Mouse (Mus musculus) heart, postnatal 25 days (tissue): ENCODE measurements around the gene Tnfrsf13b. TPM values are rescaled to one million over a fixed set of nuclear protein-coding genes. Genes with fewer than 3 reads are reported as not detected.
"Not testable (repeated sequence)": the region's sequence is repeated elsewhere in the genome, so short reads cannot be mapped to it uniquely, and the experiment has no call there.

Experiments used
- DNase-seq: peaks from one replicate; pipeline ENCODE4 v3.0.0; 2022; ENCODE audit warnings: low spot score
- intact Hi-C: fragments of 180-260 bp; cut with DNase I; formaldehyde crosslinking; loops from one replicate; pipeline ENCODE4 v1.15.1; 2025
- total RNA-seq, 2 experiments: library from RNA; stranded (reverse); gene quantifications; 2 replicates each; pipeline ENCODE4 v1.2.3; 2021

The Tnfrsf13b gene
- total RNA-seq, 2 experiments from 2014 or later: 0.44 to 1.0 TPM

DNA sequence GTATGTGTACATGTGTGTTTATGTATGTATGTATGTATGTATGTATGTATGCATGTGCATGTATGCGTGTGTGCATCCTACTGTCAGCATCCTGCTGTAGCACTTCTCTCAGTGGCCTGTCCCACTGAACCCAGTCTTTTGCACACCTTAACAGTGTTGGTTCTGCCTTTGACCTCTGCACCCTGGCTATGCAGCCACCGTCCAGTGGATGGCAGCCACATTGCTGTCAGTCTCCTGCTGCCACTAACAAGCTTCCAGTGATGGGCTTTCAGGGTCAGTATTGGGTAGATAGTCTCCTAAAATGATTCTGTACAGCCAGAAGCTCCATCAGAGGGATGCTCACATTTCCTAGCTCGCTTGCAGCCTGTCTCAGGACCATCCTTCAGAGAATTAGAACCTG lies 2.7 kb upstream of the Tnfrsf13b start:
- no peak for DNase-seq
- intact Hi-C loops: no loop called here

DNA sequence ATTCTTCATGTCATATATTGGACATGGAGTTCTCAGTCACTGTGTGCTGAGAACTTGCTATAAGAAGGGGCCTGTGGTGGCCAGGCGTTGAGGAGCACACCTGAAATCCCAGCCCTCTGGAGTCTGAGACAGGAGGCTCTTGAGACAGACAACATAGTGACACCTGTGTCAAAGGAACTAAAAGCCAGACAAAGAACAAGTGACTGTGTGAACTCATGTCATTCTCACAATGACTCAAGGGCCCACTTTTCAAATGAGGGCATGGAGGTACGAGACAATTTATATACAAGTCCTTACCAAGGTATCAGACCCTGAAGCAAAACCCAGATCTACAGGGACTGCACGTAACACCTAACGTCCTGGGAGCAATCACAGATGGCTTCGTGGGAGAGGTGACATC lies 585 bp upstream of the Tnfrsf13b start:
- intact Hi-C loops: no loop called here
- DNase-seq: no peak

- intact Hi-C loops: no loop called here
- DNase-seq: no peak
Observed at GRCm38 (mm10) chr11:61127421-61128055, 983 bp downstream of the Tnfrsf13b start.

DNA sequence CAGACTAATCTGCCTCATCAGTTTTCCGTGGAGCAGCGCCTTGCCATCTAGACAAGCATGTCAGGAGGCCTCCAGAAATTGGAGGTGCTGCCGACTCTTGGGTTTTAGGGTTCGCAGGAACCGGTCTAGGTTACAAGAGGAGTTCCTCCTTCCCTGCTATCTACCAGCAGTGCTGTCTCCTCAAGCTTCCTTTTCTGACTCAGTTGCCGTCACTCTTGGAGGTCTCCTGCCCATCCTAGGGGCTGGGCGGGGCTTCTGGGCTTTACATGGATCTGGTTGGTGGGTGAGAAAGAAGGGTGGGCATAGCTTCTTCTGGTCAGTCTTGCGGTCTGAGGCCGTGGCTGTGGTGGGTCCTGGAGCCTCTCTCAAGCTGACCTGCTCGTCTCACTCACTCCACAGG lies 2.8 kb downstream of the Tnfrsf13b start:
- intact Hi-C loops: no loop called here
- DNase-seq: no peak

GRCm38 (mm10) chr11:61130646-61131045 lies 4.1 kb downstream of the Tnfrsf13b start:
- intact Hi-C loops, DNase-seq: not testable (repeated sequence)

- intact Hi-C loops: no loop called here
- no peak for DNase-seq
Observed at GRCm38 (mm10) chr11:61132943-61133342, 6.4 kb downstream of the Tnfrsf13b start.

DNA sequence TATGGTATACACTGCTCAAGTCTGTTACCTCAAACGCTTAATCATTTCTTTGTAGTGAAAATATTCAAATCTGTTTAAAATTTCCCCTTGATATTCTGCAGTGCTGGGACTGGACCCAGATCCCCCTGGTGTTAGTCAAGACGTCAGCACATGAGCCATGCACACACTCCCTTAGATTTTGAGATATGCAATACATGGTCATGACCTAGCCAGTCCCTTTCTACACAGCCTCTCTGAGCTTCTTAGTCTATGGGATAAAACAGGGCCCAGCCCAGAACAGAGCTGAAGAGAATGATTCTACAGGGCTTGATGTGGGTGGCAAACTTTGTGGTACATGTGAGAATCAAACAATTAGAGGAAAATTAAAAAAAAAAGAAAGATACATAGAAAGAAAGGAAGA lies 15.1 kb downstream of the Tnfrsf13b start:
- intact Hi-C loops: no loop called here
- no peak for DNase-seq

- intact Hi-C loops: no loop called here
- no peak for DNase-seq
Observed at GRCm38 (mm10) chr11:61142262-61142661, 15.7 kb downstream of the Tnfrsf13b start.

GRCm38 (mm10) chr11:61142941-61143530 lies 16.5 kb downstream of the Tnfrsf13b start:
- intact Hi-C loops: no loop called here
- no peak for DNase-seq

GRCm38 (mm10) chr11:61143564-61144469 lies 17.3 kb downstream of the Tnfrsf13b start:
- intact Hi-C loops: no loop called here
- DNase-seq: no peak

- intact Hi-C loops: no loop called here
- no peak for DNase-seq
Observed at GRCm38 (mm10) chr11:61145551-61145950, 19.0 kb downstream of the Tnfrsf13b start.

GRCm38 (mm10) chr11:61146645-61147299 lies 20.2 kb downstream of the Tnfrsf13b start:
- no peak for DNase-seq
- intact Hi-C loops: no loop called here

- intact Hi-C loops: no loop called here
- DNase-seq: no peak
Observed at GRCm38 (mm10) chr11:61147300-61147683, 20.7 kb downstream of the Tnfrsf13b start.

GRCm38 (mm10) chr11:61150233-61151001 lies 23.9 kb downstream of the Tnfrsf13b start:
- intact Hi-C loops: no loop called here
- DNase-seq: no peak

GRCm38 (mm10) chr11:61155727-61156126 lies 29.2 kb downstream of the Tnfrsf13b start:
- DNase-seq: no peak
- intact Hi-C loops: loop anchor here (2.0 kb wide), 1 partner anchor 51 kb away; no protein-coding TSS in a partner anchor

DNA sequence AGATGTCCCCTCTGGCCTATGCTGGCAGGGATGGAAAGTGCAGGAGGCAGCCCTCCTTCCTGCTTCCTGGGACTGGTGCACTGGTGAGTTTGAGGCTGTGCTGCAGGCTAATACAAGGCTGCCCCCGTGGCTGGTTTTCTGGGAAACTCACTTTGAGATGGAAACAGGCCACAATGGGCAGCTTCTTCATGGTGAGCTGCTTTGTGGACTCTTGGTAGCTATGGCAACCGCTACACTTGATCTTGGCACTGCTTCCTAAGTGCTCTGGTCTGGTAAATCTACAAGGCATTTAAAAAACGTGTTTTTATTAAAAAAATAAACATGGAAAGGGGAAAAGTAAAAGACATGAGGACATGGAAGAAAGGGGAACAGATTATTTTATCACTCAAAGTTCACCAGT lies 31.6 kb downstream of the Tnfrsf13b start:
- intact Hi-C loops: no loop called here
- no peak for DNase-seq

GRCm38 (mm10) chr11:61159796-61160732 lies 33.5 kb downstream of the Tnfrsf13b start:
- no peak for DNase-seq
- intact Hi-C loops: no loop called here

- intact Hi-C loops: no loop called here
- no peak for DNase-seq
Observed at GRCm38 (mm10) chr11:61161121-61161520, 34.6 kb downstream of the Tnfrsf13b start.

DNA sequence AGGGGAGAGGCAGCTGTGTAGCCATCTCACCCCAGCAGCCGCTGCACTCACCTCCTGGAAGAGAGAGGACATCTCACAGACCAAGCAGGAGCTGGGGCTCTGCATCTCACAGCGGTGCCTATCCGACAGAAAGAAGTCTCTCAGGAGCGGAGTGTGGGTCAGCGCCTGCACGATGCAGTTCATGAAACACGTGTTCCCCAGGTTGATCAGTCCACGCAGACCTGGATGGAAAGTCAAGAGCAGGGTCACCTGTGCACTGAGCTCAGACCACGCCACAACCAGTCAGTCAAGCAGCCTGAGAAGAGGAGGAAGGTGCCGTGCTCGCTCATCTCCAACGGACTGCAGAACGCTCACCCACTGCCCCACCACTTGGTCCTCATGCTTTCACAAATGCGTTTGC lies 36.2 kb downstream of the Tnfrsf13b start:
- intact Hi-C loops: no loop called here
- DNase-seq: no peak
